Mouse (Mus musculus) liver, adult 2 months (tissue): Measurements from ENCODE around the gene Poln. TPM values are rescaled to one million over a fixed set of nuclear protein-coding genes. Genes with fewer than 3 reads are reported as not detected.

Experiments used
- DNase-seq: peaks from one replicate; pipeline ENCODE4 v3.0.0-alpha.2; 2011; ENCODE audit warnings: low read depth, low spot score; ENCODE audit errors: extremely low read depth
- H3K27ac ChIP-seq: fragments of 200-500 bp; replicated peaks from 2 replicates; pipeline ENCODE4 v1.5.1; 2012; ENCODE audit warnings: low read depth, mild to moderate bottlenecking, control low read depth, inconsistent platforms, low read length; ENCODE audit not compliant: insufficient read depth
- H3K27me3 ChIP-seq: fragments of 200-500 bp; 2 replicates; pipeline ENCODE4 v1.6.1; 2012; ENCODE audit warnings: mild to moderate bottlenecking, moderate library complexity, low read length, inconsistent platforms; ENCODE audit not compliant: control insufficient read depth, insufficient read depth
- H3K36me3 ChIP-seq: fragments of 200-500 bp; 2 replicates; pipeline ENCODE4 v1.6.1; 2012; ENCODE audit warnings: low read length, inconsistent platforms; ENCODE audit not compliant: control insufficient read depth, insufficient read depth
- H3K4me1 ChIP-seq: fragments of 200-500 bp; 2 replicates; pipeline ENCODE4 v1.6.1; 2011; ENCODE audit warnings: low read length; ENCODE audit not compliant: control insufficient read depth, insufficient read depth
- H3K4me3 ChIP-seq: fragments of 200-500 bp; 2 replicates; pipeline ENCODE4 v1.5.1; 2011; ENCODE audit warnings: low read depth, mild to moderate bottlenecking, control low read depth, low read length, moderate library complexity; ENCODE audit not compliant: insufficient read depth
- H3K79me2 ChIP-seq: fragments of 200-500 bp; 2 replicates; pipeline ENCODE4 v1.6.1; 2012; ENCODE audit warnings: inconsistent platforms, mild to moderate bottlenecking, low read length, moderate library complexity; ENCODE audit not compliant: control insufficient read depth, insufficient read depth
- H3K9ac ChIP-seq: fragments of 200-500 bp; 2 replicates; pipeline ENCODE4 v1.6.1; 2012; ENCODE audit warnings: low read depth, mild to moderate bottlenecking, control low read depth, inconsistent platforms, low read length
- CTCF ChIP-seq: fragments of 200-500 bp; IDR thresholded peaks from 2 replicates; pipeline ENCODE4 v1.5.1; 2011; ENCODE audit warnings: low read depth, low read length, control low read depth
- POLR2A ChIP-seq: fragments of 200-500 bp; IDR thresholded peaks from 2 replicates; pipeline ENCODE4 v1.6.1; 2011; ENCODE audit warnings: low read length, control low read depth; ENCODE audit not compliant: insufficient read depth; ENCODE audit errors: extremely low read depth
- WGBS: fragments of 180-500 bp; shearing (Covaris S2); methylation state at CpG from one replicate; pipeline ENCODE4 v1.1.7; 2018; 5-methylcytosine and 5-hydroxymethylcytosine counted together
- polyA plus RNA-seq: library from polyadenylated mRNA; depleted of rRNA; stranded (reverse); fragments of >200 nt; gene quantifications from 2 replicates; pipeline ENCODE4 v1.2.3, GENCODE M21; 2012
- total RNA-seq: library from RNA; depleted of rRNA; stranded (reverse); fragments of >200 nt; gene quantifications from 2 replicates; pipeline ENCODE4 v1.2.3, GENCODE M21; 2014

Gene Poln
- total and polyA plus RNA-seq, 2 experiments: not detected

GRCm38 (mm10) chr5:34177821-34178220 lies 8.6 kb upstream of the Poln start:
- no peak for DNase-seq
- Histone ChIP-seq H3K79me2 (peaks cover 3% of the 10 kb centered on the region; the same call in 1 of the 2 replicates), H3K27me3 (no peaks in the 10 kb centered on the region), H3K27ac (no peak overlapping the region), H3K4me1 (0 out of 2 replicates have a peak, but pooled peaks cover 2% of the 10 kb centered on the region), H3K9ac (no peak overlapping the region), H3K4me3 (no peak overlapping the region), H3K36me3 (peaks cover 33% of the 10 kb centered on the region)
- 92% methylated on average over 4 of the region's 4 CpGs for WGBS
- no peak for TF ChIP-seq CTCF
- TF ChIP-seq POLR2A: no peak

- H3K27me3 ChIP-seq: no peaks in the 10 kb centered on the region
- H3K9ac ChIP-seq: no peak overlapping the region
- peaks cover 31% of the 10 kb centered on the region for H3K36me3 ChIP-seq
- H3K79me2 ChIP-seq: 0 out of 2 replicates have a peak, but pooled peaks cover under 1% of the 10 kb centered on the region
- no peak overlapping the region for H3K27ac ChIP-seq
- TF ChIP-seq CTCF: no peak
- no peak for TF ChIP-seq POLR2A
- WGBS: 80% methylated on average over 2 of the region's 2 CpGs
- H3K4me3 ChIP-seq: no peak overlapping the region
- no peak for DNase-seq
- H3K4me1 ChIP-seq: 0 out of 2 replicates have a peak, but pooled peaks cover 2% of the 10 kb centered on the region
Observed at GRCm38 (mm10) chr5:34177091-34177490, 7.8 kb upstream of the Poln start.

GRCm38 (mm10) chr5:34176691-34177090 lies 7.4 kb upstream of the Poln start:
- no peak overlapping the region for H3K4me3 ChIP-seq
- peaks cover 31% of the 10 kb centered on the region for H3K36me3 ChIP-seq
- no peaks in the 10 kb centered on the region for H3K79me2 ChIP-seq
- H3K27me3 ChIP-seq: no peaks in the 10 kb centered on the region
- 0 out of 2 replicates have a peak, but pooled peaks cover under 1% of the 10 kb centered on the region for H3K4me1 ChIP-seq
- TF ChIP-seq CTCF (no peak), POLR2A (no peak)
- no peak for DNase-seq
- WGBS: 96% methylated on average over 10 of the region's 10 CpGs
- no peak overlapping the region for H3K27ac ChIP-seq
- H3K9ac ChIP-seq: no peak overlapping the region

- 82% methylated on average over 5 of the region's 5 CpGs for WGBS
- no peak overlapping the region for H3K27ac ChIP-seq
Observed at GRCm38 (mm10) chr5:34175403-34175694, 6.1 kb upstream of the Poln start.

GRCm38 (mm10) chr5:34174550-34175402 lies 5.5 kb upstream of the Poln start:
- TF ChIP-seq POLR2A: no peak
- no peak for TF ChIP-seq CTCF

More at GRCm38 (mm10) chr5:34175403-34175694, 6.1 kb upstream of the Poln start:
- no peak for DNase-seq
- no peaks in the 10 kb centered on the region for H3K79me2 ChIP-seq
- no peaks in the 10 kb centered on the region for H3K27me3 ChIP-seq
- H3K36me3 ChIP-seq: peaks cover 22% of the 10 kb centered on the region
- no peaks in the 10 kb centered on the region for H3K4me1 ChIP-seq
- H3K4me3 ChIP-seq: no peak overlapping the region
- H3K9ac ChIP-seq: no peak overlapping the region
- no peak for TF ChIP-seq POLR2A
- TF ChIP-seq CTCF: no peak

GRCm38 (mm10) chr5:34174021-34174420 lies 4.8 kb upstream of the Poln start:
- 86% methylated on average over 2 of the region's 2 CpGs for WGBS
- no peak overlapping the region for H3K27ac ChIP-seq
- no peak for DNase-seq
- no peak overlapping the region for H3K4me3 ChIP-seq
- peaks cover 3% of the 10 kb centered on the region; the same call in 1 of the 2 replicates for H3K4me1 ChIP-seq
- H3K79me2 ChIP-seq: no peaks in the 10 kb centered on the region
- peaks cover 20% of the 10 kb centered on the region for H3K36me3 ChIP-seq
- no peak for TF ChIP-seq CTCF
- TF ChIP-seq POLR2A: no peak
- no peaks in the 10 kb centered on the region for H3K27me3 ChIP-seq
- no peak overlapping the region for H3K9ac ChIP-seq

More at GRCm38 (mm10) chr5:34174550-34175402, 5.5 kb upstream of the Poln start:
- H3K36me3 ChIP-seq: peaks cover 22% of the 10 kb centered on the region
- H3K27me3 ChIP-seq: no peaks in the 10 kb centered on the region
- H3K4me1 ChIP-seq: peaks cover 3% of the 10 kb centered on the region; the same call in 1 of the 2 replicates
- WGBS: 69% methylated on average over 5 of the region's 5 CpGs
- DNase-seq: no peak
- H3K27ac ChIP-seq: no peak overlapping the region
- H3K4me3 ChIP-seq: no peak overlapping the region
- H3K9ac ChIP-seq: no peak overlapping the region
- no peaks in the 10 kb centered on the region for H3K79me2 ChIP-seq
